In the genomic region with DNA sequence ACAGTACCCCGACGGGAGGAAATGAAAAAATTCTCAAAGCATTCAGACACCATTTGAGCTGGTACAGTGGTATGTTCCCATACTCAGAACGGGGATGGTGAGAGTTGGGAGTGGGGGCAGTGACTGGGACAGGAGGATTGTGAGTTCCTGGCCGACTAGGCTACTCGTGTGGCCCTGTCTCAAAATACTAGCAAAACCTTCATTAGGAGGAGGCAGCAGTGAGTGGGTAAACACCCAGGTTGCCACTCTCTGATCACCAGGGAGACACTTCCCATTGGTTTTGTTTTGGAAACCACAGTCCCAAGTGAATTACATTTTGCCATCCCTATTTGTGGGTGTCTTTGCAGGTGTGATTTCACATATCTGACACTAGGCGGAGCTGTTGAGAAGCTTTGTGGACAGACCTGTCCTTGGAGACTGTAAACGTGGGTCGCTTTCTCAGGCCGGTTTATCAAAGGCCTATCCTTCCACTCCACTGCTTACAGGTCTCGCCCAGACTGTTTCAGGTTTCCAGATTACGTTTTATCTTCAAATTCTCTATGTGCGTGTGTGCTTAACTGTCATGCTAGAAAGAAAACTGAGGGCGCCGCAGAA, we compare ENCODE assay signal across 7 mouse cellular contexts. TPM values are rescaled to one million over a fixed set of nuclear protein-coding genes. Genes with fewer than 3 reads are reported as not detected.
DNase-seq lines count a peak whose midpoint lies in the region; ATAC-seq and TF ChIP-seq lines count a peak whose summit lies in the region.

No protein-coding gene starts in this region.

- TF ChIP-seq POLR2A in CH12.LX (IDR thresholded peaks at IDR 0.05; ENCODE audit: low read depth, low read length): no peak
- no peak for TF ChIP-seq POLR2A in small intestine, adult 2 months (IDR thresholded peaks at IDR 0.05; ENCODE audit: low read depth, low read length)

- H3K27me3 ChIP-seq in CH12.LX (replicated peaks): no peaks in the 10 kb centered on the region
- no peaks in the 10 kb centered on the region for H3K27me3 ChIP-seq in forebrain, embryonic 13.5 days
- no peaks in the 10 kb centered on the region for H3K27me3 ChIP-seq in intestine, postnatal 0 days (replicated peaks; ENCODE audit: control insufficient read depth, insufficient read depth, low read length)
- no peaks in the 10 kb centered on the region for H3K27me3 ChIP-seq in lung, embryonic 15.5 days
- H3K27me3 ChIP-seq in small intestine, adult 2 months (ENCODE audit: control insufficient read depth, insufficient read depth, low read length): no peaks in the 10 kb centered on the region

- H3K36me3 ChIP-seq in CH12.LX (replicated peaks in 1 of 2; ENCODE audit: control insufficient read depth in 1 of 2, insufficient read depth in 1 of 2, low read length in 1 of 2): peaks cover 0 to 20% of the 10 kb centered on the region in 2 experiments
- no peaks in the 10 kb centered on the region for H3K36me3 ChIP-seq in forebrain, embryonic 13.5 days (ENCODE audit: poor library complexity, severe bottlenecking)
- H3K36me3 ChIP-seq in intestine, postnatal 0 days (ENCODE audit: control insufficient read depth, insufficient read depth): no peaks in the 10 kb centered on the region
- H3K36me3 ChIP-seq in lung, embryonic 15.5 days: no peaks in the 10 kb centered on the region
- no peaks in the 10 kb centered on the region for H3K36me3 ChIP-seq in small intestine, adult 2 months (ENCODE audit: control insufficient read depth, insufficient read depth, low read length)

- no peak overlapping the region for H3K27ac ChIP-seq in CH12.LX (ENCODE audit: insufficient read depth, low read depth)
- H3K27ac ChIP-seq in forebrain, embryonic 13.5 days: no peak overlapping the region
- H3K27ac ChIP-seq in intestine, postnatal 0 days (ENCODE audit: low read depth, low read length): no peak overlapping the region
- no peak overlapping the region for H3K27ac ChIP-seq in lung, embryonic 15.5 days
- H3K27ac ChIP-seq in small intestine, adult 2 months (ENCODE audit: insufficient read depth, low read depth, low read length): no peak overlapping the region

- H3K4me1 ChIP-seq in CH12.LX (ENCODE audit: control insufficient read depth in 1 of 2, insufficient read depth in 2 of 2): peaks cover 2 to 25% of the 10 kb centered on the region in 2 experiments; a peak in 2 of 4 replicates
- H3K4me1 ChIP-seq in forebrain, embryonic 13.5 days: no peaks in the 10 kb centered on the region
- no peaks in the 10 kb centered on the region for H3K4me1 ChIP-seq in intestine, postnatal 0 days (replicated peaks; ENCODE audit: control insufficient read depth, insufficient read depth, low read length)
- H3K4me1 ChIP-seq in lung, embryonic 15.5 days: no peaks in the 10 kb centered on the region
- H3K4me1 ChIP-seq in small intestine, adult 2 months (ENCODE audit: control insufficient read depth, insufficient read depth, insufficient read length, low read length): no peaks in the 10 kb centered on the region

- DNase-seq in B cell, adult 2 months: peak; percentile 46 to 49
- DNase-seq in CH12.LX (ENCODE audit: extremely low read depth): peak; percentile 93
- DNase-seq in c-Kit-positive CD71-negative TER-119-negative erythroid progenitor cells, embryonic 14.5 days (ENCODE audit: low read depth): peak; percentile 64

- H3K9me3 ChIP-seq in CH12.LX (replicated peaks; ENCODE audit: low read length): no peaks in the 10 kb centered on the region
- H3K9me3 ChIP-seq in forebrain, embryonic 13.5 days (replicated peaks): no peaks in the 10 kb centered on the region
- H3K9me3 ChIP-seq in intestine, postnatal 0 days (ENCODE audit: control insufficient read depth): no peaks in the 10 kb centered on the region
- no peaks in the 10 kb centered on the region for H3K9me3 ChIP-seq in lung, embryonic 15.5 days

- dilution Hi-C loops in CH12.LX (cut with MboI; ENCODE audit: extremely low pct_ligation_motif_present, extremely low pct_unique_long_range_greater_than_20kb, low sequenced_read_pairs): no loop called here

- ATAC-seq in forebrain, embryonic 13.5 days: peak; percentile 68
- ATAC-seq in intestine, postnatal 0 days: peak; percentile 60; the same call in 1 of the 2 replicates
- ATAC-seq in lung, embryonic 15.5 days (ENCODE audit: borderline replicate concordance, extremely low read depth, low FRiP score, low TSS enrichment): peak; percentile 64; the same call in 1 of the 2 replicates

- TF ChIP-seq CTCF in CH12.LX (conservative IDR thresholded peaks at IDR 0.05 in 1 of 2, IDR thresholded peaks at IDR 0.05 in 1 of 2; ENCODE audit: low read depth in 2 of 2, low read length in 2 of 2): peak; percentile 99 to 100
- peak; percentile 93 for TF ChIP-seq CTCF in intestine, postnatal 0 days (IDR thresholded peaks at IDR 0.05; ENCODE audit: low read depth)
- TF ChIP-seq CTCF in small intestine, adult 2 months (IDR thresholded peaks at IDR 0.05; ENCODE audit: extremely low read depth, insufficient read length, insufficient replicate concordance, low read depth, low read length): peak; percentile 65; the same call in 1 of the 2 replicates

- peak; percentile 97 for TF ChIP-seq RAD21 in CH12.LX (IDR thresholded peaks at IDR 0.05; ENCODE audit: low read depth, low read length)

- in situ Hi-C loops in CH12.LX (cut with MboI; ENCODE audit: low pct_ligation_motif_present, low pct_unique_long_range_greater_than_20kb, low sequenced_read_pairs): no loop called here

- H3K9ac ChIP-seq in CH12.LX (ENCODE audit: insufficient read depth, low read depth): no peak overlapping the region
- H3K9ac ChIP-seq in forebrain, embryonic 13.5 days: no peak overlapping the region
- H3K9ac ChIP-seq in intestine, postnatal 0 days (ENCODE audit: low read depth, low read length): no peak overlapping the region
- H3K9ac ChIP-seq in lung, embryonic 15.5 days: no peak overlapping the region

- H3K79me2 ChIP-seq in CH12.LX (replicated peaks; ENCODE audit: control insufficient read depth, extremely low read depth, insufficient read depth, poor library complexity, severe bottlenecking): no peaks in the 10 kb centered on the region

- no peak for TF ChIP-seq EP300 in CH12.LX (IDR thresholded peaks at IDR 0.05; ENCODE audit: low read length)

- no peak overlapping the region for H3K4me3 ChIP-seq in CH12.LX (replicated peaks in 1 of 3; ENCODE audit: low read depth in 2 of 3, low read length in 2 of 3, poor library complexity in 1 of 3)
- no peak overlapping the region for H3K4me3 ChIP-seq in forebrain, embryonic 13.5 days
- H3K4me3 ChIP-seq in intestine, postnatal 0 days (ENCODE audit: low read depth, low read length): no peak overlapping the region
- H3K4me3 ChIP-seq in lung, embryonic 15.5 days: no peak overlapping the region
- no peak overlapping the region for H3K4me3 ChIP-seq in small intestine, adult 2 months (ENCODE audit: low read depth, low read length)

- no peak overlapping the region for H3K4me2 ChIP-seq in CH12.LX (ENCODE audit: insufficient read depth, low read depth, poor library complexity, severe bottlenecking)
- no peak overlapping the region for H3K4me2 ChIP-seq in forebrain, embryonic 13.5 days
- no peak overlapping the region for H3K4me2 ChIP-seq in intestine, postnatal 0 days (replicated peaks; ENCODE audit: low read depth)
- no peak overlapping the region for H3K4me2 ChIP-seq in lung, embryonic 15.5 days

- 49% methylated on average over 14 of the region's 14 CpGs for WGBS in forebrain, embryonic 13.5 days
- WGBS in intestine, postnatal 0 days: 47% methylated on average over 14 of the region's 14 CpGs
- WGBS in lung, embryonic 15.5 days: 42% methylated on average over 14 of the region's 14 CpGs
- 46% methylated on average over 14 of the region's 14 CpGs for WGBS in small intestine, adult 2 months

TF ChIP-seq in CH12.LX, 34 proteins besides CTCF, POLR2A, EP300 and RAD21 (continues in another document):
- TF ChIP-seq ELF1 (IDR thresholded peaks at IDR 0.05; ENCODE audit: low read depth, low read length) (no peak), PAX5 (IDR thresholded peaks at IDR 0.05; ENCODE audit: low read length) (no peak), ZNF384 (IDR thresholded peaks at IDR 0.05; ENCODE audit: low read depth, low read length) (no peak), ZMIZ1 (IDR thresholded peaks at IDR 0.05; ENCODE audit: low read depth, low read length) (no peak), JUN (IDR thresholded peaks at IDR 0.05; ENCODE audit: insufficient read depth, low read depth, low read length) (no peak), JUND (conservative IDR thresholded peaks at IDR 0.05; ENCODE audit: low read depth, low read length) (peak; percentile 37; the same call in 1 of the 2 replicates), MAFK (IDR thresholded peaks at IDR 0.05; ENCODE audit: insufficient replicate concordance, low read length) (no peak), ZC3H11A (IDR thresholded peaks at IDR 0.05; ENCODE audit: low read depth, low read length) (peak; percentile 93), NRF1 (IDR thresholded peaks at IDR 0.05; ENCODE audit: low read depth, low read length) (no peak), IRF4 (IDR thresholded peaks at IDR 0.05; ENCODE audit: low read depth, low read length) (peak; percentile 71; the same call in 1 of the 2 replicates), USF1 (IDR thresholded peaks at IDR 0.05; ENCODE audit: low read depth, low read length) (no peak), USF2 (conservative IDR thresholded peaks at IDR 0.05; ENCODE audit: low read depth, low read length) (no peak), GABPA (IDR thresholded peaks at IDR 0.05; ENCODE audit: insufficient replicate concordance, low read depth, low read length) (no peak), E2F4 (IDR thresholded peaks at IDR 0.05; ENCODE audit: insufficient replicate concordance, low read depth, low read length) (no peak), MXI1 (IDR thresholded peaks at IDR 0.05; ENCODE audit: low read depth, low read length) (no peak), MAX (IDR thresholded peaks at IDR 0.05; ENCODE audit: low read length) (no peak; the same call in 1 of the 2 replicates), SIN3A (IDR thresholded peaks at IDR 0.05; ENCODE audit: low read length) (no peak), MYC (IDR thresholded peaks at IDR 0.05; ENCODE audit: low read depth, low read length) (peak; percentile 79), UBTF (IDR thresholded peaks at IDR 0.05; ENCODE audit: low read depth, low read length) (no peak), SMC3 (IDR thresholded peaks at IDR 0.05; ENCODE audit: low read depth, low read length) (peak; percentile 100), MEF2A (IDR thresholded peaks at IDR 0.05; ENCODE audit: borderline replicate concordance, low read depth, low read length) (peak; percentile 67; the same call in 1 of the 2 replicates)

RNA-seq across cellular contexts. Expression of a gene that starts 18.9 kb away (rescaled TPM):
- total RNA-seq in CH12.LX (2012; rRNA removed) (0.72 and 2.2 TPM in 2 replicates), CH12.LX (2014; rRNA removed) (7.8 and 10.5 TPM in 2 replicates)
- polyA plus RNA-seq in CH12.LX (2012; ENCODE audit: insufficient read length, low read depth): 7.9 and 8.6 TPM in 2 replicates
- polyA plus RNA-seq in forebrain, embryonic 13.5 days (2015; fragmentation: Nextera tagmentation; extraction: Ambion mirVana): not detected in 2 replicates
- 0.18 and 0.81 TPM in 2 replicates for polyA plus RNA-seq in intestine, postnatal 0 days (2015; fragmentation: Nextera tagmentation; extraction: Ambion mirVana)
- polyA plus RNA-seq in lung, embryonic 15.5 days (2015; fragmentation: Nextera tagmentation; extraction: Ambion mirVana): 0.19 and 0.30 TPM in 2 replicates
- polyA plus RNA-seq in small intestine, adult 2 months (2012; rRNA removed): 1.0 and 1.2 TPM in 2 replicates
